Mouse (Mus musculus) bone marrow macrophage, adult 2 months (primary cell): Measurements from ENCODE around the gene Fsd2.

Experiments used
- CTCF ChIP-seq: IDR thresholded peaks from 2 replicates; pipeline ENCODE4 v1.5.1; 2012; ENCODE audit warnings: low read depth, mild to moderate bottlenecking, low read length, moderate library complexity
- POLR2A ChIP-seq: IDR thresholded peaks from 2 replicates; pipeline ENCODE4 v1.6.1; 2012; ENCODE audit warnings: mild to moderate bottlenecking, low read depth, low read length, borderline replicate concordance

GRCm38 (mm10) chr7:81538070-81538675 is 28.6 kb downstream of the Fsd2 start:
- TF ChIP-seq CTCF (no peak), POLR2A (no peak)
